Mouse (Mus musculus) forebrain, embryonic 10.5 days (tissue): ENCODE results near the gene Gm14597. TPM values are rescaled to one million over a fixed set of nuclear protein-coding genes. Genes with fewer than 3 reads are reported as not detected.
"Not testable (repeated sequence)": the region's sequence is repeated elsewhere in the genome, so short reads cannot be mapped to it uniquely, and the experiment has no call there.

Experiments used
- DNase-seq: peaks from one replicate; pipeline ENCODE4 v3.0.0-alpha.2; 2017; ENCODE audit warnings: low spot score; ENCODE audit errors: extremely low spot score
- H3K27ac ChIP-seq: fragments of 300-500 bp; sonication (generic); 2 replicates; pipeline ENCODE4 v1.5.1; 2016; ENCODE audit warnings: mild to moderate bottlenecking
- H3K27me3 ChIP-seq: fragments of 300-500 bp; sonication (generic); 2 replicates; pipeline ENCODE4 v1.6.1; 2016; ENCODE audit warnings: mild to moderate bottlenecking; ENCODE audit not compliant: poor library complexity, severe bottlenecking
- H3K36me3 ChIP-seq: fragments of 300-500 bp; sonication (generic); replicated peaks from 2 replicates; pipeline ENCODE4 v1.6.1; 2016; ENCODE audit warnings: mild to moderate bottlenecking, moderate library complexity
- H3K4me1 ChIP-seq: fragments of 300-500 bp; sonication (generic); 2 replicates; pipeline ENCODE4 v1.6.1; 2016
- H3K4me3 ChIP-seq: fragments of 300-500 bp; sonication (generic); 2 replicates; pipeline ENCODE4 v1.5.1; 2016; ENCODE audit warnings: mild to moderate bottlenecking, moderate library complexity
- H3K9me3 ChIP-seq: fragments of 300-500 bp; sonication (generic); 2 replicates; pipeline ENCODE4 v1.6.1; 2016; ENCODE audit warnings: mild to moderate bottlenecking, moderate library complexity
- WGBS: fragments of 180-500 bp; shearing (Covaris S2); methylation state at CpG from one replicate; pipeline ENCODE4 v1.1.7; 2016; 5-methylcytosine and 5-hydroxymethylcytosine counted together
- polyA plus RNA-seq: library from polyadenylated mRNA; unstranded; fragments of >200 nt; fragmentation: Nextera tagmentation; extraction: Ambion mirVana; gene quantifications from 2 replicates; pipeline ENCODE4 v1.2.1, GENCODE M21; 2016

Gm14597 gene
- polyA plus RNA-seq, 1 experiment from 2014 or later, result not detected

- H3K4me1 ChIP-seq, DNase-seq, H3K27ac ChIP-seq, H3K9me3 ChIP-seq, H3K36me3 ChIP-seq, H3K4me3 ChIP-seq, H3K27me3 ChIP-seq: not testable (repeated sequence)
- 75% methylated on average over 3 of the region's 4 CpGs for WGBS
Observed at GRCm38 (mm10) chrX:53583404-53583803, 25.4 kb downstream of the Gm14597 start.

- H3K27ac ChIP-seq, H3K27me3 ChIP-seq, H3K9me3 ChIP-seq, H3K36me3 ChIP-seq, H3K4me1 ChIP-seq, DNase-seq, H3K4me3 ChIP-seq: not testable (repeated sequence)
- WGBS, result 87% methylated on average over 2 of the region's 4 CpGs
Observed at GRCm38 (mm10) chrX:53581407-53581806, 27.4 kb downstream of the Gm14597 start.

- no peaks in the 10 kb centered on the region for H3K9me3 ChIP-seq
- no peak overlapping the region for H3K4me3 ChIP-seq
- no peak overlapping the region for H3K27ac ChIP-seq
- no peak for DNase-seq
- 100% methylated on average over 1 of the region's 1 CpGs for WGBS
- no peaks in the 10 kb centered on the region for H3K36me3 ChIP-seq
- H3K27me3 ChIP-seq, result no peaks in the 10 kb centered on the region
- no peaks in the 10 kb centered on the region for H3K4me1 ChIP-seq
Observed at GRCm38 (mm10) chrX:53579311-53579710, 29.5 kb downstream of the Gm14597 start.

Other genes starting within 250 kb of the Gm14597 start
- gene Mospd1, start 238.5 kb downstream of the Gm14597 start, polyA plus RNA-seq, result 39.7 and 40.9 TPM in 2 replicates
- gene Etd, start 174.1 kb downstream of the Gm14597 start, polyA plus RNA-seq, result not detected in 2 replicates
- gene Rtl8c, start 947 bp downstream of the Gm14597 start, polyA plus RNA-seq, result 23.0 and 26.4 TPM in 2 replicates
- gene Rtl8a, start 34.7 kb upstream of the Gm14597 start, polyA plus RNA-seq, result 39.4 and 41.0 TPM in 2 replicates
- 38.5 and 42.3 TPM in 2 replicates for gene Rtl8b, start 61.4 kb upstream of the Gm14597 start, polyA plus RNA-seq
- 0.22 and 0.42 TPM in 2 replicates for gene 4930502E18Rik, start 115.8 kb upstream of the Gm14597 start, polyA plus RNA-seq
- not detected in 2 replicates for gene 1700013H16Rik, start 148.9 kb upstream of the Gm14597 start, polyA plus RNA-seq
- gene Zfp36l3, start 167.4 kb upstream of the Gm14597 start, polyA plus RNA-seq, result not detected in 2 replicates
- gene Xlr, start 188.7 kb upstream of the Gm14597 start, polyA plus RNA-seq, result 0.58 and 0.60 TPM in 2 replicates